Mouse (Mus musculus) ovary, postnatal 36 days (tissue): ENCODE data around the gene Fam120b.
A peak's percentile ranks its signal among the peaks of the same experiment; 100 is the strongest.

ENCODE experiments used
- DNase-seq: peaks from one replicate; pipeline ENCODE4 v3.0.0; 2022; ENCODE audit warnings: low spot score, mixed read lengths

Fam120b gene

GRCm38 (mm10) chr17:15395997-15396675 lies at the start of gene Fam120b:
Gene Fam120b (plus strand): TSS chr17:15396202.
- DNase-seq: peak; percentile 79

- no peak for DNase-seq
These were observed 45.9 kb upstream of the Fam120b start for GRCm38 (mm10) chr17:15350152-15350551.

- no peak for DNase-seq
These were observed 43.0 kb upstream of the Fam120b start for GRCm38 (mm10) chr17:15352869-15353610.

- DNase-seq: no peak
These were observed 42.0 kb upstream of the Fam120b start for GRCm38 (mm10) chr17:15354006-15354405.

- no peak for DNase-seq
These were observed 40.9 kb upstream of the Fam120b start for GRCm38 (mm10) chr17:15355072-15355471.

GRCm38 (mm10) chr17:15356526-15356925 lies 39.5 kb upstream of the Fam120b start:
- DNase-seq: no peak

GRCm38 (mm10) chr17:15357071-15357470 lies 38.9 kb upstream of the Fam120b start:
- no peak for DNase-seq

GRCm38 (mm10) chr17:15363656-15364055 lies 32.3 kb upstream of the Fam120b start:
- DNase-seq: no peak

GRCm38 (mm10) chr17:15365650-15366049 lies 30.4 kb upstream of the Fam120b start:
- peak; percentile 43 for DNase-seq

GRCm38 (mm10) chr17:15370401-15370800 lies 25.6 kb upstream of the Fam120b start:
- no peak for DNase-seq

- DNase-seq: no peak
These were observed 23.8 kb upstream of the Fam120b start for GRCm38 (mm10) chr17:15371967-15372835.

- DNase-seq: no peak
These were observed 22.9 kb upstream of the Fam120b start for GRCm38 (mm10) chr17:15372931-15373652.

GRCm38 (mm10) chr17:15374321-15375141 lies 21.5 kb upstream of the Fam120b start:
- DNase-seq: no peak

- no peak for DNase-seq
These were observed 20.8 kb upstream of the Fam120b start for GRCm38 (mm10) chr17:15375224-15375623.

- peak; percentile 59 for DNase-seq
These were observed 20.1 kb upstream of the Fam120b start for GRCm38 (mm10) chr17:15375701-15376493.

GRCm38 (mm10) chr17:15376494-15377181 lies 19.4 kb upstream of the Fam120b start, which contains the start of gene Dll1:
Gene Dll1 (minus strand): TSS chr17:15376872.
- no peak for DNase-seq

- no peak for DNase-seq
These were observed 18.1 kb upstream of the Fam120b start for GRCm38 (mm10) chr17:15377901-15378300.

- DNase-seq: no peak
These were observed 17.4 kb upstream of the Fam120b start for GRCm38 (mm10) chr17:15378413-15379109.
